Mouse (Mus musculus) left cerebral cortex, postnatal 14 days (tissue): ENCODE data around the gene Lgals12. TPM values are rescaled to one million over a fixed set of nuclear protein-coding genes. Genes with fewer than 3 reads are reported as not detected.

Source experiments
- DNase-seq, 2 experiments: peaks; one replicate each; pipeline ENCODE4 v3.0.0; 2021 to 2022; ENCODE audit warnings: low spot score in 2 of 2, mixed read lengths in 1 of 2
- intact Hi-C: fragments of 180-260 bp; cut with DNase I; formaldehyde crosslinking; loops from one replicate; pipeline ENCODE4 v1.15.1; 2025
- total RNA-seq, 2 experiments: library from RNA; stranded (reverse); gene quantifications; 2 replicates each; pipeline ENCODE4 v1.2.3; 2021

Gene Lgals12
- total RNA-seq, 2 experiments from 2014 or later = 0.40 to 0.55 TPM

GRCm38 (mm10) chr19:7590795-7591194 is 16.2 kb downstream of the Lgals12 start:
- intact Hi-C loops = no loop called here
- DNase-seq = no peak

GRCm38 (mm10) chr19:7585764-7586163 is 21.2 kb downstream of the Lgals12 start:
- intact Hi-C loops = no loop called here
- no peak for DNase-seq

- intact Hi-C loops = no loop called here
- DNase-seq = no peak
These were observed 21.7 kb downstream of the Lgals12 start for GRCm38 (mm10) chr19:7585279-7585678.

GRCm38 (mm10) chr19:7583599-7583998 is 23.4 kb downstream of the Lgals12 start:
- DNase-seq = no peak
- intact Hi-C loops = no loop called here

- DNase-seq = no peak
- intact Hi-C loops = no loop called here
These were observed 23.9 kb downstream of the Lgals12 start for GRCm38 (mm10) chr19:7583101-7583500.

- DNase-seq = no peak
These were observed 26.0 kb downstream of the Lgals12 start for GRCm38 (mm10) chr19:7581042-7581441.

GRCm38 (mm10) chr19:7577710-7578109 is 29.3 kb downstream of the Lgals12 start:
- DNase-seq = no peak
- intact Hi-C loops = no loop called here

More at GRCm38 (mm10) chr19:7581042-7581441, 26.0 kb downstream of the Lgals12 start:
- intact Hi-C loops = no loop called here

GRCm38 (mm10) chr19:7576180-7576579 is 30.8 kb downstream of the Lgals12 start:
- intact Hi-C loops = no loop called here
- no peak for DNase-seq

GRCm38 (mm10) chr19:7569650-7570049 is 37.3 kb downstream of the Lgals12 start:
- DNase-seq = no peak
- intact Hi-C loops = no loop called here

GRCm38 (mm10) chr19:7568364-7568763 is 38.6 kb downstream of the Lgals12 start:
- DNase-seq = no peak
- intact Hi-C loops = no loop called here

- peak; percentile 12 to 30 for DNase-seq
- intact Hi-C loops = no loop called here
These were observed 40.2 kb downstream of the Lgals12 start for GRCm38 (mm10) chr19:7566826-7567225.

- no peak for DNase-seq
- intact Hi-C loops = no loop called here
These were observed 42.5 kb downstream of the Lgals12 start for GRCm38 (mm10) chr19:7564457-7564856.

GRCm38 (mm10) chr19:7563676-7564075 is 43.3 kb downstream of the Lgals12 start:
- DNase-seq = no peak
- intact Hi-C loops = no loop called here

GRCm38 (mm10) chr19:7562601-7563129 is 44.3 kb downstream of the Lgals12 start:
- DNase-seq = peak in 1 of 2 experiments; percentile 15
- intact Hi-C loops = no loop called here

- no peak for DNase-seq
- intact Hi-C loops = no loop called here
These were observed 45.5 kb downstream of the Lgals12 start for GRCm38 (mm10) chr19:7561456-7561855.

GRCm38 (mm10) chr19:7559986-7560385 is 47.0 kb downstream of the Lgals12 start:
- no peak for DNase-seq
- intact Hi-C loops = no loop called here

GRCm38 (mm10) chr19:7558675-7559074 is 48.3 kb downstream of the Lgals12 start:
- intact Hi-C loops = no loop called here
- no peak for DNase-seq

- intact Hi-C loops = no loop called here
- no peak for DNase-seq
These were observed 49.1 kb downstream of the Lgals12 start for GRCm38 (mm10) chr19:7557844-7558243.

- peak in 1 of 2 experiments; percentile 22 for DNase-seq
- intact Hi-C loops = no loop called here
These were observed 49.6 kb downstream of the Lgals12 start, which contains the start of gene Pla2g16 for GRCm38 (mm10) chr19:7557328-7557822. TSS of gene Pla2g16 (plus strand) at chr19:7557459.

- DNase-seq = no peak
- intact Hi-C loops = no loop called here
These were observed 50.4 kb downstream of the Lgals12 start for GRCm38 (mm10) chr19:7556641-7557040.

GRCm38 (mm10) chr19:7554881-7555280 is 52.1 kb downstream of the Lgals12 start:
- intact Hi-C loops = no loop called here
- DNase-seq = no peak

- no peak for DNase-seq
- intact Hi-C loops = no loop called here
These were observed 53.6 kb downstream of the Lgals12 start for GRCm38 (mm10) chr19:7553441-7553840.
